Mouse (Mus musculus) C2C12 (cell line): ENCODE measurements around the gene Clasp2. TPM values are rescaled to one million over a fixed set of nuclear protein-coding genes. Genes with fewer than 3 reads are reported as not detected.

Experiments
- H3K27me3 ChIP-seq: one replicate; pipeline ENCODE4 v1.6.1; 2011; ENCODE audit not compliant: control insufficient read depth, insufficient read depth, insufficient read length
- H3K36me3 ChIP-seq: one replicate; pipeline ENCODE4 v1.6.1; 2011; ENCODE audit not compliant: control insufficient read depth, insufficient read depth
- H3K4me3 ChIP-seq: one replicate; pipeline ENCODE4 v1.5.1; 2011; ENCODE audit warnings: mild to moderate bottlenecking, control low read depth; ENCODE audit not compliant: poor library complexity, insufficient read depth, severe bottlenecking
- H3K79me2 ChIP-seq: one replicate; pipeline ENCODE4 v1.6.1; 2011; ENCODE audit not compliant: control insufficient read depth, insufficient read depth
- H3K79me3 ChIP-seq: one replicate; pipeline ENCODE4 v1.6.1; 2011; ENCODE audit warnings: low read depth, control low read depth
- H3ac ChIP-seq: one replicate; pipeline ENCODE3; 2011; ENCODE audit warnings: low read depth; ENCODE audit not compliant: control insufficient read depth, insufficient read length
- CEBPB ChIP-seq: IDR thresholded peaks from one replicate; pipeline ENCODE4 v1.6.1; 2011; ENCODE audit warnings: low read depth, mild to moderate bottlenecking, control low read depth, moderate library complexity
- CTCF ChIP-seq: IDR thresholded peaks from one replicate; pipeline ENCODE4 v1.5.1; 2011; ENCODE audit not compliant: control insufficient read depth, insufficient read depth, insufficient read length
- FOSL1 ChIP-seq: IDR thresholded peaks from one replicate; pipeline ENCODE4 v1.8.0; 2011; ENCODE audit warnings: mild to moderate bottlenecking, low read length; ENCODE audit not compliant: poor library complexity, insufficient read depth, severe bottlenecking
- MAX ChIP-seq: IDR thresholded peaks from one replicate; pipeline ENCODE4 v1.6.1; 2011; ENCODE audit warnings: mild to moderate bottlenecking, control low read depth
- MYOD1 ChIP-seq: IDR thresholded peaks from one replicate; pipeline ENCODE4 v1.6.1; 2011; ENCODE audit warnings: low read depth; ENCODE audit not compliant: control insufficient read depth, insufficient read length
- MYOG ChIP-seq: IDR thresholded peaks from one replicate; pipeline ENCODE4 v1.6.1; 2011; ENCODE audit not compliant: control insufficient read depth, insufficient read length; ENCODE audit errors: extremely low read depth
- USF1 ChIP-seq: IDR thresholded peaks from one replicate; pipeline ENCODE4 v1.6.1; 2011; ENCODE audit warnings: low read depth, mild to moderate bottlenecking, control low read depth, moderate library complexity
- polyA plus RNA-seq: library from polyadenylated mRNA; unstranded; fragments of >200 nt; fragmentation: generic; extraction: Trizol; gene quantifications from one replicate; pipeline ENCODE4 v1.2.1, GENCODE M21; 2012; ENCODE audit warnings: missing spikeins

Clasp2 gene
- polyA plus RNA-seq, 1 experiment, result 8.8 TPM

DNA sequence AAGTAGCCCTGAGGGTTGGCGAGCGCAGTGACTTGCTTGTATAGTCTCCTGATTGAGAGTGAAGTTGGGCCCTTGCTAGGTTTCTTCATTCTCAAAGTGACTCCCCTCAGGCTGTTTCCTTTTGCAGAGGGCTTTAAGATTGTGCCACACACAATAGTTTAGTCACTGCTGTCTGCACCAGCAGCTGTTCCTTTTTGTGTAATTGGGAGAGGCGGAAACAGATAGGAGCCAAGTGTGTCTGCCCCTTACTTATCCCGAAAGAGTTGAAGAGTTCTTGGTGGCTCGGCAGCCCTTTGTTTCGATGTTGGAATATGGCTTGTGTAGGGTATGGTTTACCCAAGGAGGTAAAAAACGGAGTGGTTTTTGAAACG, 190.8 kb downstream of the Clasp2 start:
- Histone ChIP-seq H3K79me3 (peaks cover 52% of the 10 kb centered on the region), H3ac (peak overlapping the region; percentile 90), H3K79me2 (peaks cover 59% of the 10 kb centered on the region), H3K27me3 (no peaks in the 10 kb centered on the region), H3K4me3 (peak overlapping the region; percentile 76), H3K36me3 (no peaks in the 10 kb centered on the region)
- TF ChIP-seq MYOG (no peak), USF1 (no peak), FOSL1 (no peak), CEBPB (no peak), MAX (no peak), MYOD1 (no peak), CTCF (no peak)

- Histone ChIP-seq H3K79me2 (peaks cover 63% of the 10 kb centered on the region), H3K4me3 (peak overlapping the region; percentile 76), H3K27me3 (no peaks in the 10 kb centered on the region), H3K79me3 (peaks cover 55% of the 10 kb centered on the region), H3K36me3 (no peaks in the 10 kb centered on the region), H3ac (peak overlapping the region; percentile 59)
- no peak for TF ChIP-seq MYOD1
- TF ChIP-seq USF1, result no peak
Measured at GRCm38 (mm10) chr9:113932501-113932900, 191.2 kb downstream of the Clasp2 start.

DNA sequence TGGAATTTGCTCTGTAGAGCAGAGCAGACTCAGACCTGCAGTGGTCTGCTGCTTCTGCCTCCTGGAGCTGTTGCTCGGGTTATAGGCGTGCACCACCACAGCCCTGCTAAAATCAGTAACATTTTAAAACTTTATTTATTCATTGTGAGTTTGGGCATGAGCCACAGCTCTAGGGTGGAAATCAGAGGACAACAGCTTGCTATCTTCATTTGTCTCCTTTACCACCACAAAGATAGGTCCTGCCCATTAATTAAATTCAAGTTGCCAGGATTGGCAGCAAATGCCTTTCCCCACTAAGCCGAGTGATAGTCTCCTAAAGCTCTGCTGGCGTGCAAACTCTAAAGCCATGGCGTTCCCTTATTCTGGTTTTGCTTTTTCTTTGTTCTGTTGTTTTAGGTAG, 194.4 kb downstream of the Clasp2 start:
- H3K4me3 ChIP-seq, result no peak overlapping the region
- TF ChIP-seq USF1 (no peak), MYOG (no peak), MYOD1 (no peak), CTCF (no peak), MAX (no peak), FOSL1 (no peak), CEBPB (no peak)

DNA sequence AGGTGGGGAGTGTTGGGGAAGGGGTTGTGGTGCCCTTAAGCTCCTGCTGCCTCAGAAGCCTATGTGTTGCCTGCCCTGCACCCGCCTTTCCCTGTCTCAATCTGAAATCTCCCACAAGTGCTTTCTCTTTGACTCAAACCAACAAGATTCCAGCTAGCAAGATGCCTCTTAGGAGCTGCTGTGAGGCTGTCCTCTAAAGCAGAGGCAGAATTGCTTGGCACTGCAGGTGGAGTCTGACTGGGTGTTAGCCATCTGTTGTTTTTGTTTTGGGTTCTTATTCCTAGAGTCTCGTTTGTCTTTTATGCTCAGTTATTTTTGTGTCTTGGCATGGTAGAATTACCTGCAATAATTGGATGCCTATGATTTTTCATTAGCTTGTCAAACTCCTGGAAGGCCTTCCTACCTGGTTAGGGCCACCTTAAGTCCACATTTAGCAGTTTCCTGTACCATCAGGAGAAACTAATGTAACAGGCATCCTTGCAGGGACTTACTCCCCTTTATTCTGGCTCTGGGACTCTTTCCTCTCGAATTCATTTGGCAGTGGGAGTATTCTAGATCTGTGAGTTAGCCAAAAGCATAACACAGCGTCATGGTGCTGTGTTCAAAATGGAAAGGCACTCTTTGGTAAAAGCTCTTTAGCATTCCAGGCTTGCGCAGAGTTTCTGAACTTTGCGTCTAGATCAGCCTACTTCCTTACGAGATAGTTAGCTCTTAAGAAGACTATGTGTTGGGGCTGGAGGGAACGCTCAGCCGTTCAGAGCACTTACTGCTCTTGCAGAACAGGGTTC, 198.0 kb downstream of the Clasp2 start:
- TF ChIP-seq MAX (no peak), FOSL1 (no peak), CTCF (no peak), CEBPB (no peak), MYOD1 (no peak), MYOG (no peak), USF1 (no peak)
- H3K27me3 ChIP-seq, result no peaks in the 10 kb centered on the region
- peaks cover 100% of the 10 kb centered on the region for H3K79me2 ChIP-seq
- H3ac ChIP-seq, result no peak overlapping the region
- H3K4me3 ChIP-seq, result no peak overlapping the region
- peaks cover 97% of the 10 kb centered on the region for H3K79me3 ChIP-seq
- H3K36me3 ChIP-seq, result no peaks in the 10 kb centered on the region

More for the DNA sequence above, 194.4 kb downstream of the Clasp2 start:
- Histone ChIP-seq H3K79me3 (peaks cover 87% of the 10 kb centered on the region), H3ac (no peak overlapping the region), H3K27me3 (no peaks in the 10 kb centered on the region), H3K79me2 (peaks cover 95% of the 10 kb centered on the region), H3K36me3 (no peaks in the 10 kb centered on the region)

DNA sequence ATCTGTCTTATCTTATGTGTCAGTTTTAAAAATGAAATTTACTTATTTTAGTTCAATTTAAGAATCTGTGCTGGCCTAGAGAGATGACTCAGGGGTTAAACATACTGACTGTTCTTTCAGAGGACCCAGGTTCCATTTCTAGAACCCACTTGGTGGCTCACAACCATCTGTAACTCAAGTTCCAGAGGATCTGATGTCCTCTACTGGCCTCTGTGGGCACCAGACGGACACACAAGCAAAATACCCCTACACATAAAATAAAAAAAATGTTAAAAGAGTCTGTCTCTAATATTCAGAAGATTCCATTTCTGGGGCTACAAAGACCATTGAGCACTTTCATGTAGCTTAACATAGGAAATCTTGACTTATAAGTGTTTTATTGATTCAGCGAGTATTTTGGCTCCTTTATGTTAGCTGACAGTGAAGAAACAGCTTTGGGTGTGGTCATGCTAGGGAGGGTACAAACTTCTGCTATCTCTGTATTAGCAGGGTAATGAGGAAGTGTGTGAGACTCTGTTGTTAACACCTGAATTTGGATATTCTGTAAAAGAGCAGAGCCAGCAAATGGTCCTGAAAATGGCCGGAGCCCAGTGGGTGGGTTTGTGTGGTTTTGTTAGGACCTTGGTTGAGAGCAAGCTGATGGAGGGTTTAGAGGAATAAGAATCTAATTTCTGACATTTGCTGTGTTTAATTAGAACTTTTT, 200.0 kb downstream of the Clasp2 start:
- H3K79me2 ChIP-seq, result peaks cover 100% of the 10 kb centered on the region
- peaks cover 91% of the 10 kb centered on the region for H3K79me3 ChIP-seq
- H3K4me3 ChIP-seq, result no peak overlapping the region
- H3K36me3 ChIP-seq, result peaks cover 12% of the 10 kb centered on the region
- H3ac ChIP-seq, result no peak overlapping the region
- H3K27me3 ChIP-seq, result no peaks in the 10 kb centered on the region
- TF ChIP-seq CTCF (no peak), MYOG (no peak), MAX (no peak), CEBPB (no peak), FOSL1 (no peak), USF1 (no peak), MYOD1 (no peak)

- Histone ChIP-seq H3ac (no peak overlapping the region), H3K4me3 (no peak overlapping the region), H3K79me3 (peaks cover 71% of the 10 kb centered on the region), H3K27me3 (no peaks in the 10 kb centered on the region), H3K79me2 (peaks cover 85% of the 10 kb centered on the region), H3K36me3 (peaks cover 19% of the 10 kb centered on the region)
- TF ChIP-seq MYOG (no peak), MAX (no peak), USF1 (no peak), CTCF (no peak), CEBPB (no peak), FOSL1 (no peak), MYOD1 (no peak)
Measured at GRCm38 (mm10) chr9:113943372-113943771, 202.1 kb downstream of the Clasp2 start.
